Mouse (Mus musculus): Measurements from ENCODE around the gene Plxna4.

Plxna4 gene

GRCm38 (mm10) chr6:32331281-32331680 lies 256.7 kb downstream of the Plxna4 start:
- DNase-seq: no peak

DNA sequence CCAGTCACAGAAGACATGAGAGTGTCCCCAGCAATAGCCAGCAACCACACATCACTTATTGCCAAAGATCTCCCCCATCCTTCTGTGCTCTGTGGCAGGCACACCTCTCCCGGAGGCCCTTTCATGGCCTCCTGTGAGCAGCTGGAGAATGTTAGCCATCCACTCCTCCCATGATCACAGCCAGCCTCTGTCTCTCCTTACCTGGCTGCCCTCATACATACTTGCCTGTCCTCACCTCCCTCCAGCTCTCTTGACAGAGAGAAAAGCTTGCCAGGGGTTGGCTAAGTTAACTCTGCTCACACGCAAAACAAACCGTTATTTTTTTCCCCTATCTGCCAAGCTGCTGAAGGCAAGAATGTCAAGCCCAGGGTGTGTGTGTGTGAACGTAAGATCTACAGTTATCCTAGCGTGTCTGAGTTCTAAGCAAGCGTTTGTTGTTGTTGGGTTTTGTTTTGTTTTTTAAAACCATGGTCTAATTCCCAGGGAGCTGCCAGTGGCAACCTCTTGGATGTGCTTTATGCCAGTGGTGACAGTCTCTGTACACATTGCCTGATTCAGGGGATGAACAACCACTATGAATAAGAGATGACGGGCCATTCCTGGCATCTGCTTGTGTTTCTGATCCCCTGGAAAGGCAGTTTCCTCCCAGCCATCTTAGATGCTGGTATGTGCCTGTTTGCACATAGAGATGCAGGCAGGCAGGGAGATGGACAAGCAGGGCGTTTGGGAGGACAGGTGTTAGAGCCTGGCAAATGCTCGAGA lies 257.8 kb downstream of the Plxna4 start:
- DNase-seq: no peak

DNA sequence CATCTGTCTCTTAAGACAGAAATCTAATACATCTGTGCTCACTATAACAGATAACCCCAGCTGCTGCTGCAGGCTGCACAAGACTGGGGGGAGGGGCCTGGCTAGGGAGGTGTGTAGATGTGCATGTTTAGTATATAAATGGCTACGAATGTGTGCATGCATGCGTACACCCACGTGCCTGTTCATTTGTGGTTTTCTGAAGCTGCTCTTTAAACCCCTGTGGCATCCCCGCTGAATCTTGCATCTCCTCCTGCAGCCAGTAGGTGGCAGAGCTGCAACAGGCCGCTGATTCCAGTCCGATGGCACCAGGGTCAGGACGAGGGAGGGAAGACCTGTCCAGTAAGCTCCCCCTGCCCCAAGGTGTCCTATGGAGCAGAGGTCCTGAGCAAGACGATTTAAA lies 260.0 kb downstream of the Plxna4 start:
- peak; percentile 77 for DNase-seq

GRCm38 (mm10) chr6:32327173-32327572 lies 260.8 kb downstream of the Plxna4 start:
- no peak for DNase-seq

- DNase-seq: no peak
These were observed 261.6 kb downstream of the Plxna4 start for GRCm38 (mm10) chr6:32326406-32326805.

DNA sequence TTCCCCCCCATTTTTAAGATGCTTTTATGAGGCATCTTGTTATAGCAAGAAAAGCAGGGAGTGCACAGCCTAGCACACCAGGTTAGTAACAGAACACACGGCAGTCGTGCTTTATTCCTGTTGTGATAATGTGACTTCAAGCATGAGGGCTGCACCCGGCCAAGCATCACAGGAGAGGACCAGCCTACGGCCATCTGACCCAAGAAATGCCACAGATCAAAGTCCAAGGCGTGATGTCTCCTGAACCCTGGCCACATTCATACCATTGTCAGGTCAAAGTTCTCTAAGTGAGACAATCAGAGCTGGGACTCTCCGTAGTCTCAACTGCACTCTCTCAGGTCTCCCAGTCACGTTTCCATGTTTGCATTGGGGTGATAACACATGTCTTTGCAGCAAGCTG lies 262.1 kb downstream of the Plxna4 start:
- DNase-seq: no peak

- no peak for DNase-seq
These were observed 266.8 kb downstream of the Plxna4 start for GRCm38 (mm10) chr6:32321187-32321586.

- DNase-seq: no peak
These were observed 267.7 kb downstream of the Plxna4 start for GRCm38 (mm10) chr6:32320254-32320653.

DNA sequence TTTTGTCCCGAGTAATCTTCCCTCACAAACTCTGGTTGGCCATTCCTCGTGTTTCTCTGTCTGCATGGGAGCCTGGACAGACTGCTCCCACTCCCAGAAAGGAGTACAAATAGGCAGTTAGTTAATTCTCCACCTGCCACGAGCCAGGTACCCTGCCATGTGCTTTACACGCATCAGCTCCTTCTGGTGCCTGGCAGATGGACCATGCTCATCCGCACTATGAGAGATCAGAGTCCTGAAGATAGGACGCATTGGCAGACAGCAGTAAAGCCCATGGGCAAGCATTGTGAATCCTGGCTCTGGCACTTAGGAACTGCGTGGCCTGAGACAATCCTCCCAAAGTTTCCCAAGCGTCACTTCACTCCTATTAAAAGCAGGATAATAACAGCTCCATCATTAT lies 270.5 kb downstream of the Plxna4 start:
- peak; percentile 77 for DNase-seq

DNA sequence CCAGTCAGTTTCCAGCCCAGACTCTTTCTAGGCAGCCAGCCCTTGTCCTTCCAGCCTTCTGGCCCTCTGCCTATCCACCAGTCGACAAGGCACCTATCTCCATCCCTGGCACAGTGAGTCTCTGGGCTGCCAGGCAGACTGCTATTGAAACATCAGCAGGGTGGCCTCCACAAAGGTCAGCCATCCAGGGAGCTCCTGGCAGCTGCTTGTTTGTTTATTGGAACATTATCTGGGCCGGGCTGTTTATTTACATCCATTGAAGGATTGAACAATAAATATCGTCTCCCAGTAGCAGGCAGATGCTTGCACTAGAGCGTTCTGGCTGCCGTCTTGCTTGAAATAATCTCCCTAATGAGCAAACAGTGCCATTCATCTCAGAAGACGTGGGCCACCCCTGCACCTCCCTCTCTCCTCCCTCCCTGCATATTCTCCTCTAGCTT lies 273.0 kb downstream of the Plxna4 start:
- DNase-seq: no peak

DNA sequence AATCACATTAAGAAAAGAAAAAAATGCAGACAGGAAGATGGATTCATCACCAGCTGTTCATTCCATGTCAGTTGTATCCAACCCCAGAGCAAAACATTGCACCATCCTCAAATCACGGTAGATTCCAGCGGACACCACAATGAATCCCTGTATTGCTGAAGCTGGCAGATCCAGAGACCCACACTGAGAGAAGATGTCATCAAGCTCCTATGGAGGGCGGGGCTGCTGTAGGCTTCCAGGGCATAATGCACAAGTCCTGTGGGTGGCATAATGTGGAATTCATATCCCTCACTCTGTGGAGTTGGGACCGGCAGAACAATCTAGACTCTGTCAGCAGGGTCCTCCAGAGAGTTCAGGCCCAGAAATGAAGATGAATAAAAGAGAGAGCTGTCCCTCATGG lies 278.8 kb downstream of the Plxna4 start:
- no peak for DNase-seq

- DNase-seq: no peak
These were observed 287.4 kb downstream of the Plxna4 start for GRCm38 (mm10) chr6:32300611-32301010.

DNA sequence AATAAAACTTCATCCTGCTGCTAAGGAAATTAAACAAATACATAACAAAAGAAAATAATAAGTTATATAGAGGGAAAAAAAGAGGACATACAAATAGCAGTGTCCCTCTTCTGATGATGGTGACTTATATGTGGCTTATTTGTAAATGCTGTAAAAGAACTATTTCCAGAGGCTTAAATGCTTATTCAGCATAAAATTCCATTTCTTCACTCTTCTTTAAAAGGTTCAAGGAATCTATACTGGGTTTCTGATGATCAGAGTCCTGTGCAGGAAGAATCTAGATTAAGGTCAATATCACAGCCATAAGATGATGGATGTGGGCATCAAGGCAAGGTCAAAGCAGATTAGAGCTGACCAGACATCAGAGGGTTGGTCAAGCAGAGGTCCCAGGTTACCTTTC lies 306.5 kb downstream of the Plxna4 start:
- no peak for DNase-seq

DNA sequence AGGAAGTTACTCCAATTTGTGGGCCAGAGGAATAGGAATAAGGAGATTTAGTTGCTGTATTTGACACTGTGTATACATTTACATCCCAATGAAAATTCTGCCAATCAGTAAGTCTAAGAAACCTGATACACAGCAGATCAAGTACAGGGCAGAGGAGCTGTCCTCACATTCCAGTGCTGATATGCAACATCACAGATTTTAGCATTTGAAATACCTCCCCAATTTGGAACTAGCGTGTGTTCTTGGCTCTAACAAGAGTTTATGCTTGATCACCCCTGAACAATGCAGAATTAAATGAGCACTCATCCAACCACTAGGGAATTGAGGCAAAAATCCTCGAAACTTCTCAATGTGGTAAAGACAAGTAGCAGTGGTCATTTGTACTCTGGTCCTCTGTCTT lies 307.3 kb downstream of the Plxna4 start:
- DNase-seq: no peak

GRCm38 (mm10) chr6:32271463-32271862 lies 316.5 kb downstream of the Plxna4 start:
- peak; percentile 62 for DNase-seq

GRCm38 (mm10) chr6:32266085-32266484 lies 321.9 kb downstream of the Plxna4 start:
- DNase-seq: no peak

- DNase-seq: peak; percentile 12
These were observed 326.7 kb downstream of the Plxna4 start for GRCm38 (mm10) chr6:32261339-32261738.

DNA sequence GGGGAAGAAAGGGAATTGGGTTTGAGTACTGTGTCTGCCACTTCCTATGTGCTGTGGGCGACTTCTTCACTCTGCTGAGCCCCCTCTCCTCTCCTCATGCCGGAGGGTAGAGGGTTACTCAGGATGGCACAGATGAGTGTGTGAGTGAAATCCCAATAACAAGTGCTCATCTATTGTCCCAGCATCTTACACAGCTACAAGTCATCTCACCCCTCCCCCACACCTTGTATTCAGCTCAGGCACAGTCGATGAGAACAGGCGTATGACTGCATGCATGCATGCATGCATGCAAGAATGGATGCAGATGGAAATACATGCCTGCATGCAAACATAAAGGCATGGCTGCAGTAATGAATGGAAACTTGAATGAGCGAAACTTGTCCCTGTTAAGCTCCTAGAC lies 327.7 kb downstream of the Plxna4 start:
- DNase-seq: no peak

DNA sequence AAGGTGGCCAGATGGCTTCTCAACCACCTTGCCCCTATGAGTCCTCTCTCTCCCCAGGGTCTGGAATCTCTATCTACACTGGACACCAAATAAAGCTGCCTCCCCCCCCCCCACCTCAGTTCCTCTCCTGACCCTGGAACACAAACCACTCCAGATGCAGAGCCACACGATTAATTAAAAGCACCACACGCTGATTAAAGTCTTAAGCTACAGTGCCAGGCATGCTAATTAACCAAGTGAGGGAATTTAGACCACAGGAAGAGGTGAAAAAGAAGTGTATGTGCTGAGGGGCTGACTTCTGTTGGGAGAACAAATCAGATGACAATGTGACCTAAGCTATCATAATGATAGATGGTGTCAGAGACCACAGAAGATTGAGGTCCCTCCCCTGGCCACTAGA lies 332.8 kb downstream of the Plxna4 start:
- no peak for DNase-seq

GRCm38 (mm10) chr6:32252168-32252567 lies 335.8 kb downstream of the Plxna4 start:
- DNase-seq: no peak

DNA sequence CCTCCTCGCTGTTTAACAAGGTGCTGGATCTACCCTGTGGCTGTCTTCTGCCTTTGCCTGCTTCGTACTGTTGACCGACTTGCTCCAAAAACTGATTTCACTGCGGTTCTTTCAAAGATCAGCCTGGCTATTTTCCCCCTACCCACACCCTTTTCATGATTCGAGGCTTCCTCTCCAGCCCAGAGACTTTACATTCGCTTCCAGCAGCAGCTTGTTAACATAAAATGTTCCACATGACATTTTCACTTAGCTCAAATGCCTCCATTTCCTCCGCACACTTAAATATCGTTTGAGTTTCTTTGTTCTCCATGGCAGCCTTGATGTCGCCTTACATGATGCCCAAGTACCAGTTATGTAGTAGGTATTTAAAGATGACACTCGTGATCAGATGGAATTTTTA lies 336.3 kb downstream of the Plxna4 start:
- DNase-seq: no peak

- no peak for DNase-seq
These were observed 342.0 kb downstream of the Plxna4 start for GRCm38 (mm10) chr6:32246036-32246435.

GRCm38 (mm10) chr6:32243040-32243439 lies 345.0 kb downstream of the Plxna4 start:
- no peak for DNase-seq

GRCm38 (mm10) chr6:32231383-32231782 lies 356.6 kb downstream of the Plxna4 start:
- no peak for DNase-seq

- no peak for DNase-seq
These were observed 361.4 kb downstream of the Plxna4 start for GRCm38 (mm10) chr6:32226636-32227035.

Measured in cerebellum, adult 9-11 months (tissue).